Mouse (Mus musculus): ENCODE results near the gene Slc7a6os. TPM values are rescaled to one million over a fixed set of nuclear protein-coding genes. Genes with fewer than 3 reads are reported as not detected.

Gene Slc7a6os
- polyA plus RNA-seq, 1 experiment from 2014 or later, result 34.0 TPM

DNA sequence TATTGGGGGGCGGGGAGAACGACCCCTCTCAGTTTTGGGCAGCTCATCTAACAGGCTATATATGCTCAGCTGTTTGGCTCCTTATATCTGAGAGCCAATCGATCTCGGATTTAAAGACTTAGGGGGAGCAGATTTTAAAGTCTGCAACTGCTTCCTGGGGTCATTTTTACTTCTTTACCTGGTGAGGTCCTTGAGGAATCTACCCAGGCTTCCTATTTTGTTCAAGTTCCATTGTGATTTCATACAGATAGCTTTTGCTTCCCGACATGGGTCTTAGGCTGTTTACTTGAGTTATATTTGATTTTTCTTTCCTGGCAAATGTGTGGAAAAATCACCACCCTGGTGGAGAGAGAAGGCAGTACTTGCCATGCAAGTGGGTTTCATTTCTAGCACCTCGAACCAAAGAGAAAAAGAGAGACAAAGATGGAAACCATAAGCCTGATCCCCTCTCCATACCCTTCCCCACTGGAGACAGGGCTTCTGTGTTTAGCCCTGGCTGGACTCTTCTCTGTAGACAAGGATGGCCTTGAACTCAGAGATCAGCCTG, 40.7 kb downstream of the Slc7a6os start:
- Histone ChIP-seq H3K4me2 (replicated peaks) (peak overlapping the region; percentile 94), H3K9ac (no peak overlapping the region), H3K4me3 (replicated peaks) (peak overlapping the region; percentile 89)

GRCm38 (mm10) chr8:106169017-106169933, 41.5 kb downstream of the Slc7a6os start:
- H3K36me3 ChIP-seq, result no peaks in the 10 kb centered on the region
- H3K9ac ChIP-seq, result peak overlapping the region; percentile 83
- peak overlapping the region; percentile 86 for H3K27ac ChIP-seq
- no peaks in the 10 kb centered on the region for H3K9me3 ChIP-seq
- no peaks in the 10 kb centered on the region for H3K27me3 ChIP-seq (replicated peaks)
- peak; percentile 68 for ATAC-seq
- peak overlapping the region; percentile 94 for H3K4me2 ChIP-seq (replicated peaks)
- H3K4me3 ChIP-seq (replicated peaks), result peak overlapping the region; percentile 89
- 0 out of 2 replicates have a peak, but pooled peaks cover 4% of the 10 kb centered on the region for H3K4me1 ChIP-seq (replicated peaks)
- WGBS, result 1% methylated on average over 52 of the region's 54 CpGs

More for the DNA sequence above, 40.7 kb downstream of the Slc7a6os start:
- no peaks in the 10 kb centered on the region for H3K27me3 ChIP-seq (replicated peaks)
- no peaks in the 10 kb centered on the region for H3K36me3 ChIP-seq
- 0 out of 2 replicates have a peak, but pooled peaks cover 4% of the 10 kb centered on the region for H3K4me1 ChIP-seq (replicated peaks)
- WGBS, result 34% methylated on average over 6 of the region's 6 CpGs
- H3K9me3 ChIP-seq, result no peaks in the 10 kb centered on the region
- ATAC-seq, result no peak
- H3K27ac ChIP-seq, result no peak overlapping the region

GRCm38 (mm10) chr8:106168356-106169016, 42.2 kb downstream of the Slc7a6os start, which contains the start of gene Slc7a6:
Gene Slc7a6, plus strand, starts transcription at chr8:106168857.
- Histone ChIP-seq H3K27me3 (replicated peaks) (no peaks in the 10 kb centered on the region), H3K27ac (peak within 1 kb of the TSS; percentile 86), H3K4me2 (replicated peaks) (peak within 1 kb of the TSS; percentile 94), H3K36me3 (no peaks in the 10 kb centered on the region), H3K9ac (peak within 1 kb of the TSS; percentile 83), H3K4me3 (replicated peaks) (peak within 1 kb of the TSS; percentile 89), H3K9me3 (no peaks in the 10 kb centered on the region), H3K4me1 (replicated peaks) (0 out of 2 replicates have a peak, but pooled peaks cover 4% of the 10 kb centered on the region)
- under 1% methylated on average over 52 of the region's 59 CpGs for WGBS
- peak; percentile 93 for ATAC-seq

DNA sequence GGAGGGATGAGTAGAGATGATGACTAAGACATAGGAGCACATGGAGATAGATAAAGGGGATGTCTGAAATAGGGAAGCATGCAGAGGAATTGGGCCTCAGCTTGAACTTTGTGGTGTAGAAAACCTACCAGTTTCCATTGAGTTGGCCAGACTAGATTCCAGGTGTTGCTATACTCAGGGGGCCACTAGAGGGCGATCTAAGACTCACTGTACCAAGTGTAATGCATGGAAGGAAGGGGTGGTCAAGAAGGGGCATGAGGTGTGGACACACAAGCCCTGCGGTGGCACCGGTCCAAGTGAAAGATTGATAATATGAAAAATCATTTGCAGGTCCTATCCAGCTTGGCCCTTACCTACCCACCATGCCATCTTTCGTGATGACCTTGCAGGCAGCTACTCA, 45.3 kb downstream of the Slc7a6os start:
- H3K27me3 ChIP-seq (replicated peaks), result no peaks in the 10 kb centered on the region
- no peak for ATAC-seq
- no peak overlapping the region for H3K4me2 ChIP-seq (replicated peaks)
- no peaks in the 10 kb centered on the region for H3K9me3 ChIP-seq
- H3K4me1 ChIP-seq (replicated peaks), result 0 out of 2 replicates have a peak, but pooled peaks cover 4% of the 10 kb centered on the region
- H3K9ac ChIP-seq, result no peak overlapping the region
- peaks cover 9% of the 10 kb centered on the region for H3K36me3 ChIP-seq
- H3K27ac ChIP-seq, result no peak overlapping the region
- H3K4me3 ChIP-seq (replicated peaks), result no peak overlapping the region
- WGBS, result 42% methylated on average over 4 of the region's 4 CpGs

- Histone ChIP-seq H3K9ac (no peak overlapping the region), H3K36me3 (peaks cover 9% of the 10 kb centered on the region), H3K27ac (no peak overlapping the region), H3K27me3 (replicated peaks) (no peaks in the 10 kb centered on the region), H3K4me1 (replicated peaks) (0 out of 2 replicates have a peak, but pooled peaks cover 1% of the 10 kb centered on the region), H3K4me3 (replicated peaks) (no peak overlapping the region), H3K9me3 (no peaks in the 10 kb centered on the region), H3K4me2 (replicated peaks) (no peak overlapping the region)
- ATAC-seq, result no peak
- WGBS, result 90% methylated on average over 9 of the region's 9 CpGs
Measured at GRCm38 (mm10) chr8:106163251-106163650, 47.5 kb downstream of the Slc7a6os start.

DNA sequence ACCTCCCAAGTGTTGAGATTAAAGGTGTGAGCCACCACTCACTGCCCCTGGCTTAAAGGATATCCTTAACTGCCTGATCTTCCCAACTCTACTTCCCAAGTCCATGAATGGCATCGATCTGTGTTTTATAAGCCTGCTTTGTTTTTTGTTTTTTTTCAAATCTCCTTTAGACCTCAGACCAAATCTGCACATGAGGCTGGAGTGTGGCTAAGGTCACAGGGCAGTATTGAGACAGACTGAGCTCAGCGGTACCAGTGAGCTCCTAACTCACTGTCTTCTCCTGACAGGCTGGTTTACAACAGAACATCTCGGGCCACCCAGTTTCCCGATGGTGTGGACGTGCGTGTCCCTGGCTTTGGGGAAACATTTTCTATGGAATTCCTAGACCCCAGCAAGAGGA, 50.9 kb downstream of the Slc7a6os start:
- WGBS, result 87% methylated on average over 6 of the region's 6 CpGs
- H3K27ac ChIP-seq, result no peak overlapping the region
- no peak overlapping the region for H3K9ac ChIP-seq
- H3K9me3 ChIP-seq, result no peaks in the 10 kb centered on the region
- H3K4me3 ChIP-seq (replicated peaks), result no peak overlapping the region
- ATAC-seq, result no peak
- H3K36me3 ChIP-seq, result peaks cover 9% of the 10 kb centered on the region
- no peaks in the 10 kb centered on the region for H3K27me3 ChIP-seq (replicated peaks)
- no peak overlapping the region for H3K4me2 ChIP-seq (replicated peaks)
- H3K4me1 ChIP-seq (replicated peaks), result no peaks in the 10 kb centered on the region

- WGBS, result 93% methylated on average over 10 of the region's 10 CpGs
Measured at GRCm38 (mm10) chr8:106158381-106158780, 52.4 kb downstream of the Slc7a6os start.

GRCm38 (mm10) chr8:106157419-106157818, 53.3 kb downstream of the Slc7a6os start:
- no peak overlapping the region for H3K4me3 ChIP-seq (replicated peaks)
- no peak for ATAC-seq
- H3K4me1 ChIP-seq (replicated peaks), result no peaks in the 10 kb centered on the region
- H3K36me3 ChIP-seq, result peaks cover 3% of the 10 kb centered on the region
- 65% methylated on average over 1 of the region's 1 CpGs for WGBS
- no peak overlapping the region for H3K27ac ChIP-seq
- no peak overlapping the region for H3K9ac ChIP-seq
- no peak overlapping the region for H3K4me2 ChIP-seq (replicated peaks)
- no peaks in the 10 kb centered on the region for H3K9me3 ChIP-seq
- H3K27me3 ChIP-seq (replicated peaks), result no peaks in the 10 kb centered on the region

More at GRCm38 (mm10) chr8:106158381-106158780, 52.4 kb downstream of the Slc7a6os start:
- no peaks in the 10 kb centered on the region for H3K27me3 ChIP-seq (replicated peaks)
- no peaks in the 10 kb centered on the region for H3K4me1 ChIP-seq (replicated peaks)
- no peak overlapping the region for H3K4me2 ChIP-seq (replicated peaks)
- H3K4me3 ChIP-seq (replicated peaks), result no peak overlapping the region
- H3K9me3 ChIP-seq, result no peaks in the 10 kb centered on the region
- H3K27ac ChIP-seq, result no peak overlapping the region
- ATAC-seq, result no peak
- H3K9ac ChIP-seq, result no peak overlapping the region
- H3K36me3 ChIP-seq, result peaks cover 8% of the 10 kb centered on the region

GRCm38 (mm10) chr8:106152876-106153275, 57.9 kb downstream of the Slc7a6os start:
- Histone ChIP-seq H3K4me2 (replicated peaks) (no peak overlapping the region), H3K9me3 (no peaks in the 10 kb centered on the region), H3K4me1 (replicated peaks) (peaks cover 6% of the 10 kb centered on the region; the same call in 1 of the 2 replicates), H3K9ac (no peak overlapping the region), H3K27me3 (replicated peaks) (no peaks in the 10 kb centered on the region), H3K4me3 (replicated peaks) (no peak overlapping the region), H3K27ac (no peak overlapping the region), H3K36me3 (no peaks in the 10 kb centered on the region)
- ATAC-seq, result no peak
- 64% methylated on average over 4 of the region's 4 CpGs for WGBS

GRCm38 (mm10) chr8:106151041-106151440, 59.7 kb downstream of the Slc7a6os start:
- Histone ChIP-seq H3K9me3 (no peaks in the 10 kb centered on the region), H3K4me1 (replicated peaks) (peaks cover 6% of the 10 kb centered on the region; the same call in 1 of the 2 replicates), H3K27me3 (replicated peaks) (no peaks in the 10 kb centered on the region), H3K4me3 (replicated peaks) (peak overlapping the region; percentile 64), H3K36me3 (no peaks in the 10 kb centered on the region), H3K4me2 (replicated peaks) (peak overlapping the region; percentile 72), H3K9ac (no peak overlapping the region), H3K27ac (no peak overlapping the region)
- WGBS, result 71% methylated on average over 9 of the region's 9 CpGs
- ATAC-seq, result no peak
